Mouse (Mus musculus): Measurements from ENCODE around the gene Msx3.

GRCm38 (mm10) chr7:140032366-140032765, 16.5 kb downstream of the Msx3 start:
- no peak for TF ChIP-seq GATA1 (IDR thresholded peaks at IDR 0.05; ENCODE audit: low read length)
- no peak for TF ChIP-seq TAL1 (IDR thresholded peaks at IDR 0.05; ENCODE audit: low read length)

All from erythroblast, embryonic 14.5 days (primary cell).